ENCODE assay signal across 14 mouse cellular contexts in genomic region chr2:173776108-173776507, GRCm38 (mm10). TPM values are rescaled to one million over a fixed set of nuclear protein-coding genes. Genes with fewer than 3 reads are reported as not detected.
DNase-seq lines count a peak whose midpoint lies in the region; ATAC-seq and TF ChIP-seq lines count a peak whose summit lies in the region.
"Had no signal": no experiment of that assay in that cellular context is flagged by ENCODE, and none has a peak within 500 bp of the region (broad histone marks: within the 10 kb centered on the region; RNA-seq: fewer than 3 reads in every experiment).

No protein-coding gene starts in this region.

- ATAC-seq in lung, embryonic 14.5 days (ENCODE audit: insufficient read depth) = 0 out of 2 replicates have a peak, but pooled peaks have one; percentile 33
- no peak for ATAC-seq in granulocyte monocyte progenitor cell, adult 5-6 weeks (replicated peaks; ENCODE audit: poor library complexity, severe bottlenecking)
- ATAC-seq: liver, embryonic 12.5 days had no signal

- peak; percentile 37 for DNase-seq in lung, embryonic 14.5 days
- no peak for DNase-seq in lung, postnatal 10 days
- DNase-seq in embryonic facial prominence, embryonic 10.5 days (ENCODE audit: low spot score) = peak; percentile 55
- DNase-seq in limb, embryonic 10.5 days (ENCODE audit: low spot score) = no peak
- DNase-seq in retina, embryonic 14.5 days (ENCODE audit: low spot score) = peak; percentile 67
- no peak for DNase-seq in right cerebral cortex, postnatal 4 days
- no peak for DNase-seq in urinary bladder, postnatal 36 days (ENCODE audit: low spot score in 2 of 2)
- DNase-seq: gastrocnemius, postnatal 14 days; lung, postnatal 4 days had no signal

- no peaks in the 10 kb centered on the region for H3K9me3 ChIP-seq in lung, embryonic 14.5 days (ENCODE audit: low read depth, low read length)
- no peaks in the 10 kb centered on the region for H3K9me3 ChIP-seq in embryonic facial prominence, embryonic 10.5 days
- no peaks in the 10 kb centered on the region for H3K9me3 ChIP-seq in limb, embryonic 10.5 days (replicated peaks)
- H3K9me3 ChIP-seq: embryonic facial prominence, embryonic 13.5 days; liver, embryonic 12.5 days had no signal

- H3K4me1 ChIP-seq in lung, embryonic 14.5 days (ENCODE audit: insufficient read depth) = no peaks in the 10 kb centered on the region
- H3K4me1 ChIP-seq in embryonic facial prominence, embryonic 10.5 days = peaks cover 59% of the 10 kb centered on the region
- peaks cover 58% of the 10 kb centered on the region for H3K4me1 ChIP-seq in limb, embryonic 10.5 days

- WGBS in lung, embryonic 14.5 days = 17% methylated on average over 9 of the region's 9 CpGs
- 7% methylated on average over 9 of the region's 9 CpGs for WGBS in embryonic facial prominence, embryonic 10.5 days
- 6% methylated on average over 9 of the region's 9 CpGs for WGBS in limb, embryonic 10.5 days

- no peak overlapping the region for H3K4me3 ChIP-seq in lung, embryonic 14.5 days (ENCODE audit: low read depth, low read length)
- H3K4me3 ChIP-seq in embryonic facial prominence, embryonic 10.5 days = no peak overlapping the region
- H3K4me3 ChIP-seq in limb, embryonic 10.5 days = no peak overlapping the region
- H3K4me3 ChIP-seq: embryonic facial prominence, embryonic 13.5 days; liver, embryonic 12.5 days had no signal

- no peak for TF ChIP-seq CTCF in lung, embryonic 14.5 days (IDR thresholded peaks at IDR 0.05; ENCODE audit: low read depth)

- no peak overlapping the region for H3K4me2 ChIP-seq in lung, embryonic 14.5 days
- H3K4me2 ChIP-seq: embryonic facial prominence, embryonic 13.5 days; liver, embryonic 12.5 days had no signal

- peaks cover 40% of the 10 kb centered on the region for H3K36me3 ChIP-seq in lung, embryonic 14.5 days (ENCODE audit: insufficient read depth)
- H3K36me3 ChIP-seq in embryonic facial prominence, embryonic 10.5 days (replicated peaks) = peaks cover 62% of the 10 kb centered on the region
- peaks cover 61% of the 10 kb centered on the region for H3K36me3 ChIP-seq in limb, embryonic 10.5 days

- H3K27me3 ChIP-seq in lung, embryonic 14.5 days (ENCODE audit: insufficient read depth, low read length) = no peaks in the 10 kb centered on the region
- no peaks in the 10 kb centered on the region for H3K27me3 ChIP-seq in embryonic facial prominence, embryonic 10.5 days (replicated peaks; ENCODE audit: low read depth, poor library complexity, severe bottlenecking)
- no peaks in the 10 kb centered on the region for H3K27me3 ChIP-seq in limb, embryonic 10.5 days (ENCODE audit: low read depth, poor library complexity, severe bottlenecking)
- H3K27me3 ChIP-seq: embryonic facial prominence, embryonic 13.5 days; liver, embryonic 12.5 days had no signal

- H3K27ac ChIP-seq in lung, embryonic 14.5 days (ENCODE audit: low read depth) = no peak overlapping the region
- H3K27ac ChIP-seq in embryonic facial prominence, embryonic 10.5 days (replicated peaks) = peak overlapping the region; percentile 72
- peak overlapping the region; percentile 39; the same call in 1 of the 2 replicates for H3K27ac ChIP-seq in limb, embryonic 10.5 days
- H3K27ac ChIP-seq: embryonic facial prominence, embryonic 13.5 days; liver, embryonic 12.5 days had no signal

- H3K9ac ChIP-seq in lung, embryonic 14.5 days = no peak overlapping the region
- H3K9ac ChIP-seq: liver, embryonic 12.5 days had no signal

RNA-seq across cellular contexts. Expression of gene Vapb, which starts 38.8 kb away (rescaled TPM):
- polyA plus RNA-seq in lung, embryonic 14.5 days (2014; fragmentation: Nextera tagmentation; extraction: Ambion mirVana) = 8.8 and 13.1 TPM in 2 replicates
- polyA plus RNA-seq in embryonic facial prominence, embryonic 10.5 days (2016; fragmentation: Nextera tagmentation; extraction: Ambion mirVana) = 8.1 and 9.8 TPM in 2 replicates
- 7.6 and 9.0 TPM in 2 replicates for polyA plus RNA-seq in limb, embryonic 10.5 days (2016; fragmentation: Nextera tagmentation; extraction: Ambion mirVana)
- total RNA-seq in granulocyte monocyte progenitor cell, adult 5-6 weeks (2014; fragmentation: Nextera tagmentation) = 8.7 and 19.3 TPM in 2 replicates
- 62.4 and 90.0 TPM in 2 replicates for total RNA-seq in granulocyte monocyte progenitor cell, adult 5-6 weeks (2017)

RNA-seq across cellular contexts. Expression of gene 1700010B08Rik, which starts 56.9 kb away (rescaled TPM):
- not detected in 2 replicates for polyA plus RNA-seq in lung, embryonic 14.5 days (2014; fragmentation: Nextera tagmentation; extraction: Ambion mirVana)
- not detected in 2 replicates for polyA plus RNA-seq in embryonic facial prominence, embryonic 10.5 days (2016; fragmentation: Nextera tagmentation; extraction: Ambion mirVana)
- polyA plus RNA-seq in limb, embryonic 10.5 days (2016; fragmentation: Nextera tagmentation; extraction: Ambion mirVana) = not detected in 2 replicates
- not detected in 2 replicates for total RNA-seq in granulocyte monocyte progenitor cell, adult 5-6 weeks (2014; fragmentation: Nextera tagmentation)
- not detected in 2 replicates for total RNA-seq in granulocyte monocyte progenitor cell, adult 5-6 weeks (2017)
- total RNA-seq: gastrocnemius, postnatal 14 days; neutrophil, adult 5-6 weeks had no signal
- polyA plus RNA-seq: embryonic facial prominence, embryonic 13.5 days; heart, postnatal 0 days; liver, embryonic 12.5 days had no signal

Comparison
In these comparisons a context has a peak if more than half of its experiments do, and no peak if none do; other contexts are left out.
1. DNase-seq: peak in lung, embryonic 14.5 days (single experiment), embryonic facial prominence, embryonic 10.5 days (single experiment) and retina, embryonic 14.5 days (single experiment); none in lung, postnatal 10 days (single experiment), limb, embryonic 10.5 days (single experiment), right cerebral cortex, postnatal 4 days (single experiment) and urinary bladder, postnatal 36 days (0 of 2).